Mouse (Mus musculus) layer of hippocampus, adult 11-12 months (tissue): Measurements from ENCODE around the gene Mob1b.

Experiments
- DNase-seq: peaks from one replicate; pipeline ENCODE4 v3.0.0; 2022; ENCODE audit warnings: low spot score

Mob1b gene

GRCm38 (mm10) chr5:88720116-88721002 is at the start of gene Mob1b:
TSS of gene Mob1b (plus strand) at chr5:88720855.
- DNase-seq, result peak; percentile 97

- DNase-seq, result no peak
Observed at GRCm38 (mm10) chr5:88674703-88675442, 45.8 kb upstream of the Mob1b start.

- peak; percentile 87 for DNase-seq
Observed at GRCm38 (mm10) chr5:88675443-88676387, 44.9 kb upstream of the Mob1b start, which contains the start of gene Grsf1. TSS of gene Grsf1 (minus strand) at chr5:88676171.

GRCm38 (mm10) chr5:88678929-88679328 is 41.7 kb upstream of the Mob1b start:
- DNase-seq, result no peak

- no peak for DNase-seq
Observed at GRCm38 (mm10) chr5:88679341-88679740, 41.3 kb upstream of the Mob1b start.

GRCm38 (mm10) chr5:88680567-88680966 is 40.1 kb upstream of the Mob1b start:
- no peak for DNase-seq

GRCm38 (mm10) chr5:88683706-88684105 is 36.9 kb upstream of the Mob1b start:
- no peak for DNase-seq

- no peak for DNase-seq
Observed at GRCm38 (mm10) chr5:88684226-88684625, 36.4 kb upstream of the Mob1b start.

GRCm38 (mm10) chr5:88685306-88685705 is 35.3 kb upstream of the Mob1b start:
- DNase-seq, result no peak

- no peak for DNase-seq
Observed at GRCm38 (mm10) chr5:88685745-88686299, 34.8 kb upstream of the Mob1b start.

GRCm38 (mm10) chr5:88687996-88688406 is 32.7 kb upstream of the Mob1b start:
- no peak for DNase-seq

- DNase-seq, result no peak
Observed at GRCm38 (mm10) chr5:88688583-88689187, 32.0 kb upstream of the Mob1b start.

- no peak for DNase-seq
Observed at GRCm38 (mm10) chr5:88689279-88689938, 31.2 kb upstream of the Mob1b start.

GRCm38 (mm10) chr5:88690681-88691505 is 29.8 kb upstream of the Mob1b start:
- no peak for DNase-seq

- DNase-seq, result no peak
Observed at GRCm38 (mm10) chr5:88691506-88692095, 29.1 kb upstream of the Mob1b start.

- no peak for DNase-seq
Observed at GRCm38 (mm10) chr5:88692586-88692985, 28.1 kb upstream of the Mob1b start.

GRCm38 (mm10) chr5:88693057-88693456 is 27.6 kb upstream of the Mob1b start:
- DNase-seq, result no peak

- no peak for DNase-seq
Observed at GRCm38 (mm10) chr5:88697291-88697690, 23.4 kb upstream of the Mob1b start.

- DNase-seq, result no peak
Observed at GRCm38 (mm10) chr5:88699251-88699913, 21.3 kb upstream of the Mob1b start.
